Mouse (Mus musculus) cerebellum, adult 11 months (tissue): ENCODE measurements at regions not wholly inside any gene's neighbourhood (a gene's known extent, or its start where the extent isn't known, plus 50 kb on each side); places are given as distances from the start of the nearest gene placed in this dataset.
"Not testable (repeated sequence)": the region's sequence is repeated elsewhere in the genome, so short reads cannot be mapped to it uniquely, and the experiment has no call there.

Source experiments
- DNase-seq: peaks from one replicate; pipeline ENCODE4 v3.0.0; 2022

- no peak for DNase-seq
These were observed 300.1 kb downstream of the Vrk1 start for GRCm38 (mm10) chr12:106310171-106310570.

DNA sequence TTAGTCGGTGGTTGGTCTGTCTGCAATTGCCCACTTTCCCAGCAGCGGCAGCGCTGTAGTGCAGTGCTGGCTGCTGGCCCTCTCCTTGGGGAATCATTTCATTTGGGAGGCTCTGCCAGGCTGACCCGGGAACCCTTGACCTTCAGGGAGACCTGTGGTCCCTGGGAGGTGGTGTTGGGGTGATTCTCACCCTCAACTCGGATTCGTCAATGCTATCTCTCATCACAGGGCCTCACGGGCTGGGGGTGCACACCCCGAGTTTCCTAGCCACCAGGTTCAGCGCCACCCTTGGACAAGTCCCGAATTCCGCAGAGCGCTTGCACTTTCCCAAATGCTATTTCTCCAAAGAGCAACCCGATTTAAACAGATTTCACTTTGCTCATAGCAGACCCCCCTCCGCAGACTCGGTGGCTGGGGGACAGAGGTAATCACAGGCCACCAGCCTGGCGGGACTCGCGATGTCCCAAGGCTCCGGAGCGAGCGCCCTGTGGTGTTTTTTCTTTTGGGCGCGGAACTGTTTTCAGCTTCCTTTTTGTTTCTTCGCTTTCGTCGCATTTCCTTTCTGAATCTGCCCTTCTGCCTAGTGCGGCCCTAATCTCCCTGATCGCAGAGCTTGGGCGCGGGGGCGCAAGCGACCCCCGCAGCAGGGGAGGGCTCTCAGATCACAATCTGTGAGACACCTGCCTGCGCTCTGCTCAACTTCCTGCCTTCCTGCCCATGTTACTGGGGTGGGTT, 300.7 kb downstream of the Vrk1 start:
- no peak for DNase-seq

GRCm38 (mm10) chr12:106311320-106311825, 301.3 kb downstream of the Vrk1 start:
- no peak for DNase-seq

GRCm38 (mm10) chr12:106311831-106312600, 302.0 kb downstream of the Vrk1 start:
- no peak for DNase-seq

- no peak for DNase-seq
These were observed 307.7 kb downstream of the Vrk1 start for GRCm38 (mm10) chr12:106317738-106318137.

DNA sequence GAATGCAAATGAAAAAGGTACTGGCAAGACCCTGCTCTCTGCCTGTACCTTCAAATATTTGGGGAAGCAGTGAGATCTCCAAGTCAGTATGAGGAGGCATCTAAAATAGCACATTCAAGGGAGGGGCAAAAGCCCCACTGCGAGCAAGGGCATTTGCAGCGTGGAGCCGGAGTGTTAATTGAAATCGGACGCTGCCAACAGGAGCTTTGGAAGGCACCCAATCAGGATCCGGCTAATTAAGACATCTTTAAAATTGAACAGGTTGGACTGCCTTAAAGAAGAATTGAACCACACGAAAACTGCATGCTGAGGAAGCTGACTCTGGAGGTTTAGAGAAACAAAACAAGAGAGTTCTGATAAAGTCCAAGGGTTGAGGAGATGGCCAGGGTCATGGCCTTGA, 311.5 kb downstream of the Vrk1 start:
- no peak for DNase-seq

GRCm38 (mm10) chr12:106326611-106327010, 316.6 kb downstream of the Vrk1 start:
- DNase-seq: no peak

GRCm38 (mm10) chr12:106327351-106327750, 317.3 kb downstream of the Vrk1 start:
- DNase-seq: no peak

- DNase-seq: no peak
These were observed 347.8 kb downstream of the Vrk1 start for GRCm38 (mm10) chr12:106357867-106358266.

DNA sequence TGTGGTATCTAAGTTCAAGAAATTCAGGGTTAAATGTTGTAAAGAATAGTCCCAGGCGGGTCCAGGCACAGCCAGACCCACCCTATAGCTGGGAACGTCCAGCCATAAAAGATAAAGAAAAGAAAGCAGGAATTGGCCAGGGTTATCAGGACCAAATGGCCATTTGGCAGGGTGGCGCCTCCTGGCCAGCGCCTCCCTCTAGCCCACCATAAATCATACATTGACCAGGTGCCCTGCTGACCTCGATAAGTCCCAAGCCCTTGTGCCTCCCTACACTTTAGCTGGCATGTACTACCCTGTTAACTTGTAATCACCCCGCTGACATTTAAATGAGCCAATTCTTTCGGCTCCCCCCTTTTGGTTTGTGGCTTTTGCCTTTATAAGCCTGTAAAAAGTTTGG, 351.6 kb downstream of the Vrk1 start:
- DNase-seq: not testable (repeated sequence)

- DNase-seq: no peak
These were observed 364.9 kb downstream of the Vrk1 start for GRCm38 (mm10) chr12:106374840-106375375.

DNA sequence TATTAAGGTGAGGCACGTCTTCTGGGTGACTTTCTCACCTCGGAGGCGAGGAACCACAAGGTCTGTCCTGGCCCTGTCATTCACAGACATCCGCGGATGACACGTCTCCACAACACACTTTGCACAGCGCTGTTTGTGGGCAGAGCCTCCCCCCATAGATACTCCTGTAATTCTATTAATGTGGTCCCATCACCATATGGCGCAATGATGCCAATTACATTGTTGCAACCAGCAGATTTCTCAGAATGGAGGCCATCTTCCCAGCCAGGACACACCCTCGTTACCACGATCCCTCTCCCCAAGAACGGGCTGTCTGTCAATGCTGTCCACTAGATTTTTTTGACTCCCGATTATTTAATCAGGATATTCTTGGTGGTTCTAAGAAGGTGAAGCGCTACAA, 365.9 kb downstream of the Vrk1 start:
- DNase-seq: no peak

DNA sequence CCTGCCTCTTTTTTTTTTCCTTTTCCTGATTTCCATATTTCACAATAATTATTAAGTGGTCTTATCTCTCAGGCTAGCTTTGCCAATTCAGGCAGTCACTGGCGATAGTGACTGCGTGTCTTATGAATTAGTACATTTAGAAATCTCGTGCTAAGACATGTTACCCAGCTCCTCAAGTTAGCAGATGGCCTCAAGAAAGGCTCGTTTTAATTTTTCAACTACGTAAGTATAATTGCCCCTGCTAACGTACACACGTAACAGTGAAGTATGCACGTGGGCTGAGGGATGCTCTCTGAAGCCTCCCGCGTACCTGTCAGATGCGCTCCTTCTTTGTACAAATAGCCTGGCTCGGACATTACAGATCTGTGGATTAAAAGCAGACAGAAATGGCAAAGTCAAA, 366.8 kb downstream of the Vrk1 start:
- DNase-seq: no peak

- DNase-seq: no peak
These were observed 367.3 kb downstream of the Vrk1 start for GRCm38 (mm10) chr12:106377281-106377680.

- no peak for DNase-seq
These were observed 367.7 kb downstream of the Vrk1 start for GRCm38 (mm10) chr12:106377761-106378160.

GRCm38 (mm10) chr12:106378303-106379075, 368.5 kb downstream of the Vrk1 start:
- no peak for DNase-seq

GRCm38 (mm10) chr12:106379151-106379594, 369.1 kb downstream of the Vrk1 start:
- DNase-seq: no peak

DNA sequence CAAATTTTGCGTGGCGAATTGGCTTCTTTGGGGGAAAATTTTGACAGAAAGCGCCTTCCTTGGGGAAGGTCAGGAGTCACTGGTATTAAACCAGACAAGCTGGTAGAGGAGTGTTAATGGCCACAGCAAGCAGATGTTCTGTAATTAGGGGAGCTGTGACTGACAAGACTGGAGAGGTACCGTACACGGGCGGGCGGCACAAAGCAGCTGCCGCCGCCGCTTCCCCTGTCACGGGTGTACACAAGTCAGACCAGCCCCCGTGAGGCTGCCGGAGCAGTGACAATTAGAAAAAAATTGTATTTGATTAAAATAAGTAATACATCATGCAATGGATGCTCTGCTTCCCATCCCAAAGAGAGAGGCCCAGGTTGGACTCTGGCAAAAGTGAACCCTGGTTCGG, 369.8 kb downstream of the Vrk1 start:
- DNase-seq: no peak

DNA sequence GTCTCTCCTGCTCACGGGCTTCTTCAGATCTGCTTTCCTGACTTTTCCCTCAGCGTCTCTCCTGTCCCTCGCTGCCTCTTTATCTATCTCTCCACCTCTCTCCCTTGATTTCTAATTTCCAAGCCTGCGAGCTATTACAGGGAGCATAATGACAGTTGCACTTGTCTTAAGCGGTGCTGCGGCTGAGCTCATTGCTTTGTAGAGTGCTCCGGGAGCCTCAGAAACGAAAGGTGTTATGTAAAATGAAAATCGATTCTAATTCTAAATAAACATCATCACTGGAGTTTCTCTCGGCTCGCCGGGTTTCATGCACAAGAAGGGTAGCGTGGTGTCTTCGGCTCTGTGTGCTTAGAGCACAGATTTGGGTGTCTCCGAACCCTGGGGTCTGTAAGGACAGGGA, 371.8 kb downstream of the Vrk1 start:
- no peak for DNase-seq

GRCm38 (mm10) chr12:106389214-106389613, 379.2 kb downstream of the Vrk1 start:
- no peak for DNase-seq

DNA sequence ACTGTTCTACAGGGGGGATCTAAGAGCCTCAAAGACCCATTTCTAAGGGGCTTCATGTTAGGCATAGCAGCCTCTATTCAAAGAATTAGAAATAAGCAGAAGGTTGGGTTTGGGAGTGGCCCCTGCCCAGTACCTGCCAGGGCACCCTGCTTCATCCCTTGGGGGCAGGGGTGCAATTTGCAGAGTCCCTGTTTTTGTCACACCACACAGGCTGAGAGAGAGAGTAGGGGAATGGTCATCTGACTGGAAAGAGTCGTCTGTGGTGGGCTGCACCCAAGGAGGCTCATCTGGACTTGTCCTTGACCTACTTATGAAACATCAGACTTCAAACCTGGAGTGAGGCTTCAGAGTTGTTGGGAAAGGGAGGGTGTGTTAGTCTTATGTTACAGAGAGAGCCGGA, 382.3 kb downstream of the Vrk1 start:
- DNase-seq: no peak

- peak; percentile 13 for DNase-seq
These were observed 389.1 kb downstream of the Vrk1 start for GRCm38 (mm10) chr12:106399085-106399484.

GRCm38 (mm10) chr12:106411075-106411474, 401.0 kb downstream of the Vrk1 start:
- no peak for DNase-seq
